Mouse (Mus musculus) lung, postnatal 10 days (tissue): ENCODE results near the gene Apaf1.
A peak's percentile ranks its signal among the peaks of the same experiment; 100 is the strongest.

Experiments
- DNase-seq: peaks from one replicate; pipeline ENCODE4 v3.0.0; 2021

Apaf1 gene

DNA sequence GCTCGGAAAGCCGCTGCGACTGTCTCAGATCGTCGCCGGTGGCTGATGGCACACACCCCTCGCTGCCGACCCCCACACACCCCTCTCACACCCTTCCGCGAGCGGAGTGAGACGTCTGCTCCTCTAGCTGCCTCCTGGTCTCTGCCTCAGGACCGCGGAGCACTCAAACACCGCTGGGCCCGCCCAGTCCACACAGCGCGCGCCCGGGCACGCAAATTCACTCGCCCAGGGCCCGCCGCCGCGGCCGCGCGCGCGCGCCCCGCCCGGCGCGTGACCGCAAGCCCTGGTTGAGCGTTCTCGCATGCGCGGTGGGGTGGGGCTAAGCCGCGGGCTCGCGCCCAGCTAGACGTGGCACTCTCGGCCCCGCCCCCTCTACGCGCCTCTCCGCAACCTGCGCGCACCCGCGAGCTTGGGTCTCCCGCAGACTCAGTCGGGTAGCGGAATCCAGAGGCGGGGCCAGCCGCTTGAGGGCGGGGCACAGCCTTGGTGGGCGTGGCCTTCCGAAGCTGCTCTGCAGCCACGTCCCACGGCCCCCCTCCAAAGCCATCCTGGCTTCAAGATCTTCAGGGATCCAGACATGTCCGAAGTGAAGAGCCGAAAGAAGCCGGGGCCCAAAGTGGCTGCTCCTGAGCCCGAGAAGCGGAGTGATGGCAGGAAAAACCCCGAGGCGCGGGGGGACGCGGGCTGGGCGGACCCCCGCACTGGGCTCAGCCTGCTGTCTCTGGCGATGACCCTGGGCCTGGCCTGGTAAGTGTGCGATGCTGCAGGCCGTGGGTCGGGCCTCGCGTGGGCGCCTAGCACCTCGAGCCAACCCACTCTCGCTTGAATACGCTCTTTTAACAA lies at the start of gene Apaf1, which contains the start of gene Ikbip:
Gene Apaf1, minus strand, starts transcription at position 221 of the 843 bp plus-strand sequence.
Gene Ikbip, plus strand, starts transcription at position 391 of the 843 bp plus-strand sequence.
- peak; percentile 100 for DNase-seq

DNA sequence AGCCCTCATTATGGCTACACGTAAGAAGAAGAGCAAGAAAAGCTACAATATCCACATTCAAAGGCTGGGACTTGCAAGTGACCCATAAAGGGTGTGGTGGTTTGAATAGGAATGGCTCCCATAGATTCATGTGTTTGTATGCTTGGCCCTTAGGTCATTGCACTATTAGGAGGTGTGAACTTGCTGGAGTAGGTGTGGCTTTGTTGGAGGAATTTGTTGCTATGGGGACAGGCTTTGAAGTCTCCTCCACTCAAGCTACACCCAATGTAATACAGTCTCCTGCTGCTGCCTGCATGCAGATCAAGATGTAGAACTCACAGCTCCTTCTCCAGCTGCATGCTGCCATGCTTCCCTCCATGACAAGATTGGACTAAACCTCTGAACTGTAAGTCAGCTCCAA lies 49.0 kb upstream of the Apaf1 start:
- no peak for DNase-seq

DNA sequence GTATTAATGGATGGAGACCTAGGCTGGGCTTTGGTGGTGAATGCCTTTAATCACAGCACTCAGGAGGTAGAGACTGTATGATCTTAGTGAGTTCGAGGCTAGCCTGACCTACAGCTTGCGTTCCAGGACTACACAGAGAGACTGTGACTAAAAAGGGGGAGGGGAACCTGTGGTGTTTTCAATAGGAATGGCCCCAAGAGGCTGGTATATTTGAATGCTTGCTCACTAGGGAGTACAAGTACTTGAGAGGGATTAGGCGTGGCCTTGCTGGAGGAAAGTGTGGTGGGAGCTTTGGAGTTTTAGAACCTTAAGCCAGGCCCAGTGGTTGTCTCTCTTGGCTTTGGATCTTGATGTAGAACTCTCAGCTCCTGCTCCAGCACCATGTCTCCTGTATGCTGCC lies 48.2 kb upstream of the Apaf1 start:
- no peak for DNase-seq

DNA sequence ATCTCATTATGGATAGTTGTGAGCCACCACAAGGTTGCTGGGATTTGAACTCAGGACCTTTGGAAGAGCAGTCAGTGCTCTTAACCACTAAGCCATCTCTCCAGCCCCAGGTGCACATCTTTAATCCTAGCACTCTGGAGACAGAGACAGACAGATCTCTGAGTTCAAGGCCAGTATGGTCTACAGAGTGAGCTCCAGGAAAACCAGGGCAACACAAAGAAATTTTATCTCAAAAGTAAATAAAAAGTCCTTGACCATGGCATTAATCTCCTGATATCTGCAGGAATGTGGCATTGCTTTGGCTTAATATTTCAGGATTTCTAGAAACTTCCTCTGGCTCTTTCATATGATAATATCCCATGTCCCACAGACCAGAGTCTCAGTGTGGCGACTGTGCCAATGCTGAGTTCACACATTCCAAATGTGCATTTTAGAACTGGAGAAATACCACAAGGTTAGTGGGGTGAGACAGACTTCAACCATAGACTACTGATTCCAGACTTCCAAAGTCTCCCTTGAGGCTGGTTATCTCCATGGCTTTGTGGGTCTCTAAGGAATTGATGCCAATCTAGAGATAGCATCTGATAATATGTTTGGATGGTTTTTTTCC lies 46.1 kb upstream of the Apaf1 start:
- DNase-seq = no peak

DNA sequence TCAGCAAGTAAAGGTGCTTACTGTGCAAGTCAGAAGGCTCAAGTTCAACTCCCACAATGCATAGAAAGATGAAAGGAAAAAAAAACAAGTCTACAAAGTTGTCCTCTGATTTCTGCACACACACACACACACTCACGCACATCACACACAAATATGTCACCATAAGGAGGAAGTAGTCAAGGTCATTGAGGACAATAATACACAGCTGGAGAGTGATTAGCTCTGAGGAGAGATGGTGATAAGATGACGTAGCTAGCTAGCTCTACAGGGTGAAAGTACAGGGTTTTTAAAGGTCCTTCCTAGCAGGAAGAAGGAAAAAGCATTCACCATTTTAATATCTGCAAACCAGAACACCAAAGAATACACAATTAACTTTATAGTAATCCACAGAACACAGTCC lies 44.8 kb upstream of the Apaf1 start:
- DNase-seq = no peak

DNA sequence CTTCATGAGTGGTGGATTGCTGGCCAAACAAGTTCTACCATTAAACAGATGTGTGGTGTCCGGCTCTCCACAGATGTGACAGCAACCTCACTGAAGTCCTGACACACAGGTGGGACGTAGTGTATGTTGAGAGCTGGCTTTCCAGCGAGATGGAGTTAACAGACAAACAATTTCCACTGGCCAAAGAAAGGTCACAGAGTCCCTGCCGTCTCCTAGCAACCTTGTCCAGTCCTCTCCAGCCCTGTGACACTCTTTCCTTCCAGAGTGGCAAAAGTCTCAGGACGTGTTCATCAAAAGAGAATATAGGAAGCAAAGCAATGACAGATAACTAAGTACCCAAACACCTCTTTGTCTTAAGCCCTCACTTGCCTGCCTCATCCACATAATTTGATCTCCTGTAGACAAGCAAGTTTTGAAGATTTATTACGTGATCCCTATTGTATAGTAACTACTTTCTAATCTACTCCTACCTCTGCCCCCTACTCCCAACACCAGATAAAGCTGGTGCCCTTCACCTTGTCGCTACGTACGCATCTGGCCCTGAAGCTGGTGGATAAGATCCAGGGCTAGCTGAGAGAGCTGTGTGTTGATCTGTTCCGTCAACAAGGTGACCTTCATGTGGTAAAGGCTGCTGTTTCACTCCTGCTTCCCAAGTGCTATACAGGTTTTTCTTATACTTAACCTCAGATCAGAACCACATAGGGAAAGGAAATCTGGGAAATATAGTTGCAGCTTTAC lies 44.2 kb upstream of the Apaf1 start:
- no peak for DNase-seq

DNA sequence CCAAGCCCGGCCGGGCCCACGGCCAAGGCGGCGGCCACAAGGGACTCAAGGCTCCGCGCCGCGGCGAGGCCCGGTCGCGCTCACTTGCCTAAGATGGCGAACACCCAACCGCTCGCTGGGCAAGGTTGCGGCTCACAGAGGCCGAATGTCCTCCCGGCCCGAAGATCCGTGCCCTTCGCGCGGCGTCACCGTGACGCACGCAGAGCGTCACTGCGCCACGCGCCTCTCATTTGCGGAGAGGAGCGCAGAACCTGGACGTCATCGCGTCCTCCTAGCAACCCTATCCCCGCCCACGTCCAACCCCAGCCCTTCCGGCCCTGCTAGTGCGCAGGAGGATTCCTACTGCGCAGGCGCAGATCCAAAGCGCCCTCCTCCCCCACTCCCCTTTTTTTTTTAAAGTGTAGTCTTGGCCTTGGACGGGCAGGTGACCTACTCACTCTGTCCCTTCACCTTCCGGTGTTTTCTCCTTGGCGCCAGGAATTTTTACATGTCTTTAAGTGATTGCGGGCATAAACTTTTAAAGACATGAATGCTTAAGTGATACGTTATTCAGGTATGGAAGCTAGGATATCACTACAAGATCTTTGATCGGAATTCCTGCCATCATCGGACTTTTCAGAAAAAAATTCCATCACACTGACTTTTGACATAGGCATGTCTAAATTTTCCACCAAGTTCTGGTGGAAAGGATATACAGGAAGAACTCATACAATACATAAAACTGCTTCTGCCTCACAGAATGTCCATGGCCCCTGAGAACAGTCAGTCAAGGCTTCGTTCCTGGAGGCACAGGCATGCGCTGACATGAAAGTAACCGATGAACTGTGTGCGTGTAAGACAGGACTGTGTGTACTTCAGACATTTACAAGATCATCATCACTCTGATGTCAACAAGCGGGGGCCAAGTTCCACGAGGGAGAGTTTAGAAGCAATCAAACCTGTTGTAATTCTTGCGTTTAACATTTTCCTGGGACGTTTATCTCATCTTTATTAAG lies 41.6 kb upstream of the Apaf1 start, which contains the start of gene Slc25a3:
Gene Slc25a3, minus strand, starts transcription at position 232 of the 995 bp plus-strand sequence.
- DNase-seq = peak; percentile 99

DNA sequence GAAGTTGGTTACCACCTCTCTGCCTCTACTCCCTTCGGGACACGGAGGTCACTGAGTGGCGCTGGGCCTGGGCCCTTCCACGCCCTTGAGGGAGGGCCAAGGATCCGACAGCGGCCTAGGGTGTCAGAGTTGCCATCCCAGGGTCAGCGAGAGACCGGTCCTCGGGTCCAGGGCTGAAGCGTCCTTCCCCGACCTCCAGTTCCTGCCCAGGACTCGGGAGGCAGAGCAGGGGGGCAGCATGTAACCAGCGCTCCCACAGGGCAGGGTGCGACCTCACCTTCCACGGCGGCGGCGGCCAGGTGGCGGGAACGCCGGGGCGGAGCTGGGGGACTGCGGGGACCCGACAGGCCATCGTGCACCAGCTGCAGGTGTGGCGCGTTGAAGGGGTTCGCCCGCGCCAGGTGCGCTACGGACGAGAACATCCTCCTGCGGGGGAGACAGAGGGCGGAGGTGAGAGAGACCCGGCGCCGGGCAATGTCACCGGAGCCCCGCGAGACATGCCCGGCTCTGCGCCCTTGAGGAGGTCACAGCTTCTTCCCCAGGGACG lies 40.8 kb upstream of the Apaf1 start:
- peak; percentile 58 for DNase-seq

DNA sequence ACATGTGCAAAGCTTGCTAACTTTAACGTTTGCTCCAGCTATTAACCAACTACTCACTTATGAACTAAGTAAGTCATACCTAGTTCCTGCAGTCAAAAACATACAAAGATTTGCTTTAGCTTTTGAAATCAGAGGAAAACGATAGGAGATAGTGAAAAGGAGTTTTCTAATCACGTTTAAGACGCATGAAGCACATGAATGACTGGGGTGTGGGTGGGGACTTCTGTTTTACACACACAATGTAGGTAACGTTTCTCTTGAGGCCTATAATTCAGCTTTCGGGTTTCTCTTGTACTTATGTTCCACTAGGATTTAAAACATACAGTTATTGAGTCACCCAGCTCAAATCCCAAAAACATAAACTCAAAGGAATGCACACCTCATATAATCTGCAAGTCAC lies 40.1 kb upstream of the Apaf1 start:
- no peak for DNase-seq

DNA sequence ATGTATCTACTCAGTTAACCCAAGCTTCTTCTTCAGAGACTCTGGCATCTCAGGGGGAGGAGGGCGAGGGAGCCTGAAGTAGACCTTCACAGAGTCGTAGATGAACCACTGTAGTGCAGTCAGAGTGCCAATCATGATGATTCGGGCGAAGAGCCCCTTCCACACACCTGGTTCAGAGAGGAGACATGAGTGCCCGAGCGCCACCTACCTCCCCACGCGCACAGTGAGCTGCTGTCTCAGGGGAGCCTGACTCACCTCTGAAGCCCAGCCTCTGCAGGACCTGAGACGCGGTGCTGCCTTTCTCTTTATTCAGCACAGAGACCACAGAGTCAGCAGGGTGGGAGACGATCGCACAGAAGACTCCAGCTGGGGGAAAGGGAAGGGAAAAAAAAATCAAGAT lies 34.4 kb upstream of the Apaf1 start:
- no peak for DNase-seq

DNA sequence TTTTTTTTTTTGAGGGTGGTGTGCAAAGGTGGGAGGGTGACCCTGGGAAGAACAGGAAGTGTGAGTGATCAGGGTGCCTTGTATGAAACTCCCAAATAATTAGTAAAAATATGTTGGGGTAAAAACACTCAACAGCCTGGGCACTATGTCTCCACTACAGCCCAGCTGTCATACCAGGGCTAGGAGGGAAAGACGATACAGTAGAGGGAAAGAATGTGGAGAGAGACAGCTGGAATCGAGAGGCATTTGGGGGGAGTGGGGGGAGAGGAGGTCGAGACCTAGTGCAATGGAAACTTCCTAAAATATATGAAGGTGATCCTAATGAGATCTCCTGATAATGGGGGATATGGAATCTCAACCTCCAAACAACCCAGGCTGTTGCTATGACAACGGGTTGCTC lies 27.3 kb upstream of the Apaf1 start:
- DNase-seq = no peak

DNA sequence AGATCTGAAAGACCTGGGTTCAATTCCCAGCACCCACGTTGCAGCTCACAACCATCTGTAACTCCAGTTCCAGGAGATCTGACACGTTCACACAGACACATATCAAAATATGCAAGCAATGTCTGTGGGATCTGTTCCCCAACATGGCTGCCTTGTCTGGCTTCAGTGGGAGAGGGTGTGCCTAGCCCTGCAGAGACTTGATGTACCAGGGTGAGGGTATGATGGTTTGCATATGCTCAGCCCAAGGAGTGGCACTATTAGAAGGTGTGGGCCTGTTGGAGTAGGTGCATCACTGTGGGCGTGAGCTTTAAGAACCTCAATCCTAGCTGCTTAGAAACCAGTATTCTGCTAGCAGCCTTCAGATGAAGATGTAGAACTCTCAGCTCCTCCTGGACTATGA lies 23.4 kb upstream of the Apaf1 start:
- no peak for DNase-seq

DNA sequence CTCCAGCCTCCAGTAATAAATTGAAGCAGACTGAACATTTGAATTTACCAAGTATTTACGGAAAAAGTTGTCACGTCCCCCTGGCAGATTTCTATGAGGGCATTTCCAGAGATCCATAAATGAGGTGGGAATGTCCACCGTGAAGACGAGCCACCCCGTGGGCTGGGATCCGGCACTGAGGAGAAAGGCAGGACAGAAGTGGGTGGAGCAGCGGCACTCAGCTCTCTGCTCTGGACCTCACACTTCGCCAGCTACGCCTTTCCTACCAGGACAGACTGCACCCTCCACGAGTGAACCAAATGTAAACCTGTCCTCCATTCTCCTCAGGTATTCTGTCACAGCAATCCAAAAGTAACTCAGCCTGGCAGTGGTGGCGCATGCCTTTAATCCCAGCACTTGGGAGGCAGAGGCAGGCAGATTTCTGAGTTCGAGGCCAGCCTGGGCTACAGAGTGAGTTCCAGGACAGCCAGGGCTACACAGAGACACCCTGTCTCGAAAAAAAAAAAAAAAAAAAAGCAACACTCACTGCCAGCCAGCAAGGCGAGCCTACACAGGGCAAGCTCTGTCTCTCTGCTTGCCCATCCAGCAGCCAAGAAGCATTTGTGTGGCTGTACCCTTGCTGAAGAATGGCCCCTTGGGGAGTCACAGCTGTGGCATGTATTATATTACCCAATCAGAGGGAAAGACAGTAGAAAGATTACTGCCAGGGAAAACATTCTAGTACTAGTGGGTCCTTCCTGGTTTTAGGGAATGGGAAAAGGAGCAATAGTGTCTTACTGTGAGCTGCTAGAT lies 20.4 kb upstream of the Apaf1 start:
- no peak for DNase-seq

DNA sequence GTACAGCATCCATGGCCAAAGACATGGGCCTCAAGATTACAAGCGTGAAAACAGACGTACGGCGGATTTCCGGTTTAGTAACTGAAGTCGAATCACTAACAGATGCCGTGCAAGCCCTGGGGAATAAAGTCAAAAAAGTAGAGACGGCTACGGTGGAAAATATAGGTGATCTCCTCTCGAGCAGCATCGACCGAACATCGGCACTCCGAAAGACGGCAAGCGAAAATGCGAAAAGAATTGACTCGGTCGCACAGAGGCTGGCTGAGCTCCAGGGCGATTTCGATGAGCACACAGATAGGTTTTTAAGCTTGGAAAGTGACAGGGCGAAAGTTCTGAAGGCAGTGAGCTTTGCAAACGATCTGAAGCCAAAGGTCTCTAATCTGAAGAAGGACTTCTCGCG lies 19.4 kb upstream of the Apaf1 start:
- DNase-seq = no peak

DNA sequence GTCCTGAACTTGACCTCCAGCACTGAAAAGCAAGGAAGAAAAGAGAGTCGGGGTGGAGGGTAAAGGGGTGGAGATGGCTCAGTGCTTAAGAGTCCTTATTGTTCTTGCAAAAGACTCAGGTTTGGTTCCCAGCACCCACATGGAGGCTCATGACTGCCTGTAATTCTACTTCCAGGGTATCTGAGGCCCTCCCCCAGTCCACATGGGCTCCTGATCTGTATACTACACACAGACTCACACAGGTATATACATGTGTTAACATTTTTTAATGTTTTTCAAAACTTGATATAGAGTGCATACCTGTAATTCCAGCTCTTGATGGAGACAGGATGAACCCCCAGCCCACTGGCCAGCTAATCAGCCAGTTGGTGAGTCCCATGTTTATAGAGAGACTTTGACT lies 17.5 kb upstream of the Apaf1 start:
- no peak for DNase-seq

DNA sequence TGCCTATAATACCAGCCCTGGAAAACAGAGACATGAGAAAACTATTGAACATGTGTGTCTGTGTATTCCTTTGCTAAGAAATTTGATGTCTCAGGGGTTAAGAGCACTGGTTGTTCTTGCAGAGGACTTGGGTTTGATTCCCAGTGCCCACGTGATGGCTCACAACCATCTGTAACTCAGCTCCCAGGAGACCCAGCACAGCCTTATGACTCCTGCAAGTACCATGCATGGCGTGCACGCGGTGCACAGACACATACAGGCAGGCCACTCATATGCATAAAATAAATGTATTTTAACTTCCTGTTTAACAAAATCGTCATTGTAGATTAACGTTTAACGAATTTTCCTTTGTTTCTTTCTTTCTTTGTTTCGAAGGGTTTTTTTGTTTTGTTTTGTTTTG lies 15.5 kb upstream of the Apaf1 start:
- DNase-seq = no peak

DNA sequence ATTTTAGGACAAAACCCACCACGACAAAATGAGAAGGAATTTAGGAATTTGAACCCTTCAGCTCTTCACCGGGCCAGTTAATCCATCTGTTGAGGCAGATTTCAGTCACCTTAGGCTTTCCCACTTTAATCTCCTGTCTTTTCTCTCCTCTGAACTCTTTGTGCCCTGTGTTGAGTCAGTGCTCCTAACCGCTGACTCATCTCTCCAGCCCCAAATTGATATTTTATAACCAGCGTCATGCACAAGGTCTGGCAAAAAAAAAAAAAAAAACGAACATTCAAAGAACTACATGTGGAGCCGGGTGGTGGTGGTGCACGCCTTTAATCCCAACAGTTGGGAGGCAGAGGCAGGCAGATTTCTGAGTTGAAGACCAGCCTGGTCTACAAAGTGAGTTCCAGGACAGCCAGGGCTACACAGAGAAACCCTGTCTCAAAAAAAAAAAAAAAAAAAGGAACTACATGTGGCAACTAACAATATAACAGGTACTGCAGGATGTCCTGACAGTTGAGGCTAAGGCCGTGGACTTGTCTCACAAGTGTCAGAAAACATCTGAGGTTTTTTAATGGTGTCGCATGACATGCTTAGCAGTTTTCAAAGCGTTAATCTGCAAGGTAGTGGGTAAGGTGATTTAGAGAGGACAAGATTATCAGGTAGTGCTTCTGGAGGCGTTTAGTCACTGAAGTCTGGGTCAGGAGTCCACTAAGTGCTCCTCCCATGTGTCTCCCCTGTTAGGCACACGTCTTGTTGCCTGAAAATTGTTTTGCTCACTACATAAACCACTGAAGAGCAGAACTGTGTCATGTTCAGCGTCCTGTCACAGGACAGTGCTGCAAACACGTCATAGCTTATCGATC lies 11.9 kb upstream of the Apaf1 start:
- no peak for DNase-seq

DNA sequence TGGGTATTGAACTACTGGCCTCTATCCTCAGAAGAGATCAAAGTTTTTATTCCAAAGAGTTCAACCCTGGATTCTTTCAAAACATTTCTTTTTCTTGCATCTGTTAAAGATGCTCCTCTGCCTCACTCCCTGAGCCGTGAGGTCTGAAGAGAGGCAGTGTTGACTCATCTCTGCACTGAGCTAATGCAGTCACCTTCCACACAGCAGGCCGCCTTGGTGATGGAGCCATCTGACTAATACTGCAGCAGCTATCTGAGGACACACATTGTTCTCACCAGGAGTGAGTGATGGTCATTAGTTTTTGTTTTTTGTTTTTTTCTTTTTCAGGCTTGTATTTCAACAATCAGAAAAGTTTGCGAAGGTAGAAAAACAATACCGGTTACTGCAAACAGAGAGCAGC lies 10.2 kb upstream of the Apaf1 start:
- DNase-seq = no peak

DNA sequence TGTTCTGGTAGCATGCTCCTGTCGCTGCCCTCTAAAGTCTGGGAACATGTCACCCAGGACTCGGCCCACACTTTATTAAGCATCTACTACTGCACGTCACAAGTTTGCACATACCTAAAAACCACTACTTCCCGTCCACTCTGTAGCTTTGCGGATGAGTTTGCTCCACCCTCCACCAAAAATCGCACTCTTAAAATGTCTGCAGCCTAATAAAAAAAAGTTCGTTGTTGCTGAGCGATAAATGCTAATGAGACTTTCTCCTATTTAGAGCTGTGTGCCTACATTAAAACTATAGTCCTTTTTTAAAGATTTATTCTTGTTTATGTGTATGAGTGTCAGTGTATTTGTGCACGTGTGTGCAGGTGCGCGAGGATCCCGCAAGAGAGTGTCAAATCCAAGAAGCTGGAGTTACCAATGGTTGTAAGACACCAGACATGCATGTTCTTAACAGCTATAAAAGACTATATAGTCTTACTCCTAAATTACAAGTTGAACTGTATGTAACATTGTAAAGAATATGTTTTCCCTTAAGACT lies 890 bp upstream of the Apaf1 start:
- no peak for DNase-seq

DNA sequence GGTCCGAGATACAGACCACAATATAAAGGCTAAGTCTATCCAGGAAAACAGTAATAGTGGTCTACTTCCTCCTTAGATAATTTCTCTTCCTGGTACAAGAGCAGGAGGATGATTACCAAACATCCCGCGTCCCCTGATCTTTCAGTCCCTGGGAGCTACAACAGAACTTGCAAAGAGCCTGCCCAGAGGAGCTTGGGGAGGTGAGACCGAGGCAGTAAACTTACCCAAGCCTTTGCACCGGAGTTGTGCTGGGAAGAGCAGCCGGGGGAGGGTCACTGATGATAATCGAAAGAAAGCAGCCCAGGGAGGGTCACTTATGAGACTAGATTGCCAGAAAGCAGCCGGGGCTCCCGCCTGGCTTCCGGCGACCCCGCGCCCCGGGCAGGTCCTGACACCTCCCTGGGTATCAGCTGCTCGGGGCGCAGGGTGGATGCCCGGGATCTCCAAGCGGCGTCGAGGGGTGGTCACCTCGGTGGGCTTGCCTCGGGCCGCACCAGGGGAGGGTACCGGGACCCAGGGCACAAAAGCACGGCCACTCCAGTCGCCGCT lies 537 bp downstream of the Apaf1 start:
- DNase-seq = peak; percentile 24
